Mouse (Mus musculus): ENCODE data around the gene Txndc16.

DNA sequence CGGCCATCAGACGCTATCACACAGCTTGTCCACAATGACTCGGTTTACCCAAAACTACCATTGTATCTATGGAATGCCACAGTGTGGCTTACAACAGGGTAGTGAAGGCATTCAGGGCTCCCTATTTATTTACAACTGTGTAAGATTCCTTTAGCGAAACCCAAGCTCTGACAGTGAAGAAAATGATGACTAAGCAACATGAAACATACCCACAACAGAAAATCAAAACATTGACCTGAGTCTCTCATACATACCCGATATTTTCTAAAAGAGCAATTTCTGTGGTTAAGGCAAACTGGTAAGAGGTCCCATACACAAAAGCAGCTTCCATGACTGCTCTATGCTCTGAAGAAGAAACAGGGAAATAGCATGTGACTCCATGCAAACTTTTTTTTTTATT is 47.9 kb downstream of the Txndc16 start:
- TF ChIP-seq CTCF (IDR thresholded peaks at IDR 0.05; ENCODE audit: borderline replicate concordance, extremely low read depth, insufficient read depth, insufficient read length), result no peak
- TF ChIP-seq POLR2A (IDR thresholded peaks at IDR 0.05; ENCODE audit: borderline replicate concordance, extremely low read depth, insufficient read depth, insufficient read length, poor library complexity, severe bottlenecking), result no peak

Measured in brain, embryonic 14.5 days (tissue).